Mouse (Mus musculus): ENCODE measurements at regions not wholly inside any gene's neighbourhood (a gene's known extent, or its start where the extent isn't known, plus 50 kb on each side); places are given as distances from the start of the nearest gene placed in this dataset.

DNA sequence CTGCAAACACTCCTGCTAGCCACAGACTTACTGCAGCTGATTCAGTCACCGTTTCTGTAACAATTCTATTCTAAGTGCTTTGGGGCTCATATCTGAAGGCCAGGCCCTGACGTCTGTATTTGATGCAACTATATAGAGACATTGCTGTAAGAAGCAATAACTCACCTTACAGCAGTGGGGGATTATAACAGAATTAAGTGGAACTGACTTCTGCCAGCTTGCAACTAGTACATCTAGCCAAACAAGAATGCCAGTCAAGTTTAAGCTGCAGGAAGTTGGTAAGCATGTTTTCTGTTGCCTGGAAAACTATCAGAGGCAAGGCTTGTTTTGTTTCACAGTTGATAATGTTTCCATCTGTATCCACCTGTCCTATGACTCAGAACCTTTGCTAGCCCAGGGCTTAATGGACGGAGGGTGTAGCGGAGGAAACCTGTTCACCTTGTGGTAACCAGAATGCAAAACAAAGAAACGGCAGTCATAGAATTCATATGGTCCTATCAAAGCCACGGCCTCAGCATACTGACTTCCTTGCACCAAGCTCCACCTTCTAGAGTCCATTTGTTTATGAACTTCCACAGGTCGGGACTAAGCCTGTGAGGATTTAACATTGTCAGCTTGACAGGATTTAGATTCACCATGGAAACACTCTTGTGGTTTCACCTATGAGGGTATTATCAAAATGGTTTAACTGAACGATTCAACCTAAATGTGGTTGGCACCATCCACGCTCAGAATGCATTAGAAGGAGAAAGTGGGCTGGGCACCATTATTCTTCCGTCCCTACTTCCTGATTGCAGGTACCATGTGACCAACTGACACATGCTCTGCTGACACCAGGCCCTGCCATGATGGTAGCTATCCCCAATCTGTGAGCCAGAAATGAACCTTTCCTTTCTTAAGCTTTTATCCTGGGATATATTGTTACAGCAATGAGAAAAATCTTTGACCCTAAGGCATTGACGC, 216.2 kb downstream of the Irx1 start:
- Histone ChIP-seq H3K4me3 (ENCODE audit: low read depth, low read length) (no peak overlapping the region), H3K9me3 (ENCODE audit: low read length) (no peaks in the 10 kb centered on the region), H3K27ac (ENCODE audit: low read depth) (no peak overlapping the region), H3K36me3 (replicated peaks; ENCODE audit: insufficient read depth, low read length) (no peaks in the 10 kb centered on the region), H3K27me3 (ENCODE audit: insufficient read depth, low read length) (no peaks in the 10 kb centered on the region), H3K4me2 (ENCODE audit: low read depth, low read length) (no peak overlapping the region), H3K9ac (replicated peaks) (no peak overlapping the region), H3K4me1 (ENCODE audit: insufficient read depth) (no peaks in the 10 kb centered on the region)
- ATAC-seq (no peak), DNase-seq (no peak)
- WGBS (ENCODE audit: insufficient replicate concordance): 70% methylated on average over 11 of the region's 11 CpGs
- TF ChIP-seq CTCF (IDR thresholded peaks at IDR 0.05; ENCODE audit: low read depth): no peak
- TF ChIP-seq EP300 (IDR thresholded peaks at IDR 0.05; ENCODE audit: low read depth): no peak

DNA sequence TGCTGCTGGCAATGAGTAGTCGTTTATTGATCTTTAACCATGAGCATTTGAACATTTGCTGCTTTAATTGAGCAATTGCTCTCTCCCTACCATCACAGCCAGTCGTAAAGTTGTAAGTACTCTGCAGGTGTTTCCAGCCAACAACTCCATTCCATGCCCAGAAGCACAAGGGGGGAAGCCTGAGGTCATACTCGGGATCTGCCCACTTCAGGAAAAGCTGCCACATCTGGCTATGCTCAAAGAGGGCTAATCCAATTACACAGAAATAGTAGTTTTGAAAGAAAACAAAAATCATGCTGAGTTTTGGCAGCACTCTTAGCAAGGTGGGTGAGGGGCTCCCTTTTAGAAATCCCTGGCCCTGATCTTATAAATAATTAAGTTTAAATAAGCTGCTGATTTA, 217.0 kb downstream of the Irx1 start:
- no peak overlapping the region for H3K27ac ChIP-seq (ENCODE audit: low read depth)
- H3K4me3 ChIP-seq (ENCODE audit: low read depth, low read length): no peak overlapping the region
- DNase-seq (no peak), ATAC-seq (no peak)
- no peaks in the 10 kb centered on the region for H3K36me3 ChIP-seq (replicated peaks; ENCODE audit: insufficient read depth, low read length)
- H3K9me3 ChIP-seq (ENCODE audit: low read length): no peaks in the 10 kb centered on the region
- H3K9ac ChIP-seq (replicated peaks): no peak overlapping the region
- no peak overlapping the region for H3K4me2 ChIP-seq (ENCODE audit: low read depth, low read length)
- H3K4me1 ChIP-seq (ENCODE audit: insufficient read depth): no peaks in the 10 kb centered on the region
- WGBS (ENCODE audit: insufficient replicate concordance): 45% methylated on average over 3 of the region's 3 CpGs
- no peaks in the 10 kb centered on the region for H3K27me3 ChIP-seq (ENCODE audit: insufficient read depth, low read length)
- TF ChIP-seq CTCF (IDR thresholded peaks at IDR 0.05; ENCODE audit: low read depth) (no peak), EP300 (IDR thresholded peaks at IDR 0.05; ENCODE audit: low read depth) (no peak)

DNA sequence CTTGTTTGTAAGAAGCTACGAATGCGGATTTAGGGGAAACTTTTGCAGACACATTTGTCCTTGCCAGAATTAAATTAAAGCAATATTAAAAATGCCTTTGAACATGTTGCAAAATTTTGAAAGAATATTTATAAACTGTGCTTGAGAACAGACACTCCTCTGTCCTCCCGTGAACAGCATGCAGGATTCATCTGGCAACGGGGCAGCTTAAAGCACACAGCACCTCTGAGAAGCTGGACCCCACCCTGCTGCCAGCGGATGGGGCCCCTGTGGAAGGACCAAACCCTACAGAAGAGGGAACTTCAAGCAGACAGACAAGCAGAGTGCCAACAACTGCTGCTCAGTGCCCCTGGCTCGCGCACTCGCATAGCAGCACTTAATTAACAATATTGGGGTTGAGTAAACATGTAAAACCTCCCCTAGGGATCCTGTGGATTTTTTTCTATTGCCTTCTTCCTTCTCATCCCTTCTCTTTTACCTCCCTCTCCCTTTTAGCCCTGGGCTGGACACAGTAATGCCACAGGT, 226.6 kb downstream of the Irx1 start:
- Histone ChIP-seq H3K9ac (replicated peaks) (no peak overlapping the region), H3K36me3 (replicated peaks; ENCODE audit: insufficient read depth, low read length) (no peaks in the 10 kb centered on the region), H3K4me1 (ENCODE audit: insufficient read depth) (no peaks in the 10 kb centered on the region), H3K27me3 (ENCODE audit: insufficient read depth, low read length) (no peaks in the 10 kb centered on the region), H3K4me2 (ENCODE audit: low read depth, low read length) (no peak overlapping the region), H3K27ac (ENCODE audit: low read depth) (no peak overlapping the region), H3K4me3 (ENCODE audit: low read depth, low read length) (no peak overlapping the region), H3K9me3 (ENCODE audit: low read length) (no peaks in the 10 kb centered on the region)
- DNase-seq (no peak), ATAC-seq (no peak)
- WGBS (ENCODE audit: insufficient replicate concordance): 79% methylated on average over 8 of the region's 8 CpGs
- TF ChIP-seq CTCF (IDR thresholded peaks at IDR 0.05; ENCODE audit: low read depth) (no peak), EP300 (IDR thresholded peaks at IDR 0.05; ENCODE audit: low read depth) (no peak)

DNA sequence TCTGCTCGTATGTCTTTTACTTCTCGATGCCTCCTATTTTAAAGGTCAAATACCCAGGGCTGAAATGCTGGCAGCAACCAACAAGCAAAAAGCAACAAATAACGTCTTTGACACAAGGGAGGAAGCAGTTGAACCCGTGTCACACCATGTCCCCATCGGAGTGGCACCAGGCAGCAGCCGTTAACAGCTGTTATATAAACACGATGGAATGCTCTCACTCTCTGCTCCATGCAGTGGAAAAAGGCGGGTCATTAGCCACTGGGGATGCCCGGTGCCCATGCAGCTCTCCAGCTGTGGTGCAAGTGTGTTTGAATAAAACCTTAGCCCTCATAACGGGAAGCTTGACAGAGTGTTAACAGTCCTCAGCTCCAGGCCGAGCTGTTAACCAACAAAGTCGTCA, 229.3 kb downstream of the Irx1 start:
- WGBS (ENCODE audit: insufficient replicate concordance): 40% methylated on average over 12 of the region's 12 CpGs
- H3K9ac ChIP-seq (replicated peaks): no peak overlapping the region
- ATAC-seq: no peak
- no peak overlapping the region for H3K4me3 ChIP-seq (ENCODE audit: low read depth, low read length)
- no peaks in the 10 kb centered on the region for H3K9me3 ChIP-seq (ENCODE audit: low read length)
- H3K27me3 ChIP-seq (ENCODE audit: insufficient read depth, low read length): no peaks in the 10 kb centered on the region
- no peaks in the 10 kb centered on the region for H3K36me3 ChIP-seq (replicated peaks; ENCODE audit: insufficient read depth, low read length)
- DNase-seq: no peak
- no peaks in the 10 kb centered on the region for H3K4me1 ChIP-seq (ENCODE audit: insufficient read depth)
- no peak for TF ChIP-seq CTCF (IDR thresholded peaks at IDR 0.05; ENCODE audit: low read depth)
- no peak for TF ChIP-seq EP300 (IDR thresholded peaks at IDR 0.05; ENCODE audit: low read depth)
- no peak overlapping the region for H3K4me2 ChIP-seq (ENCODE audit: low read depth, low read length)
- H3K27ac ChIP-seq (ENCODE audit: low read depth): no peak overlapping the region

DNA sequence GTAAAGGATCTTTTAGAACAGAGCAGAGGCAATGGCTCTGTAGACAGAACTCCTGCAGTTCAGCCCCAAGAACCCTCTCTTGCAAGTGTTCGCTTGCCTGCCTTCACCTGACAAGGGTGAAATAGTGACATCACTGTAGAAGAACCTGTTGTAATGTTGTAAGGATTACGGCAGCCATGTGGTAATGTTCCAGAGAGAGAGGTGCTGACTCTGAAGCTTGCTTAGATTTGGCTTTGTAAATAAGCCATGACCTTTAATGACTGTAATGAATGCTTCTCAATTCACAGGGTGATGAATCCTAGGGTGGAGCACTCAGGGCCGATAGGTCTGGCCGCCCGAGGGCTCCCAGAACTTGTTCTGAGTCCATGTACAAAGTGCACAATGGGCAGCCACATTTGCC, 230.2 kb downstream of the Irx1 start:
- ATAC-seq (no peak), DNase-seq (no peak)
- H3K9ac ChIP-seq (replicated peaks): no peak overlapping the region
- H3K9me3 ChIP-seq (ENCODE audit: low read length): no peaks in the 10 kb centered on the region
- H3K27me3 ChIP-seq (ENCODE audit: insufficient read depth, low read length): no peaks in the 10 kb centered on the region
- no peak overlapping the region for H3K4me3 ChIP-seq (ENCODE audit: low read depth, low read length)
- 75% methylated on average over 5 of the region's 5 CpGs for WGBS (ENCODE audit: insufficient replicate concordance)
- no peaks in the 10 kb centered on the region for H3K4me1 ChIP-seq (ENCODE audit: insufficient read depth)
- H3K4me2 ChIP-seq (ENCODE audit: low read depth, low read length): no peak overlapping the region
- H3K36me3 ChIP-seq (replicated peaks; ENCODE audit: insufficient read depth, low read length): no peaks in the 10 kb centered on the region
- TF ChIP-seq CTCF (IDR thresholded peaks at IDR 0.05; ENCODE audit: low read depth): no peak
- TF ChIP-seq EP300 (IDR thresholded peaks at IDR 0.05; ENCODE audit: low read depth): no peak
- H3K27ac ChIP-seq (ENCODE audit: low read depth): no peak overlapping the region

DNA sequence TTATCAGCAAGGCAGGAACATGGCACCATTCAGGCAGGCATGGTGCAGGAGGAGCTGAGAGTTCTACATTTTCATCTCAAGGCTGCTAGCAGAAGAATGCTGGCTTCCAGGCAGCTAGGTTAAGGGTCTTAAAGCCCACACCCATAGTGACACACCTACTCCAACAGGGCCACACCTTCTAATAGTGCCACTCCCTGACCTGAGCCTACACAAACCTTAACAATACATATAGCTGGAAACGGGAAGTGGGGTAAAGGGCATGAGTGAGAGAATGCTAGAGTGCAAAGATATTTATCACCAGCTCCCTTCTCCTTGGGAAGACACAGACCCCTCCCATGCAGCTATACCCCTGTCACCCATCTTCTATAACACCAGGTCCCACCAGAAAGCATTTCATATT, 230.6 kb downstream of the Irx1 start:
- Histone ChIP-seq H3K9ac (replicated peaks) (no peak overlapping the region), H3K9me3 (ENCODE audit: low read length) (no peaks in the 10 kb centered on the region), H3K36me3 (replicated peaks; ENCODE audit: insufficient read depth, low read length) (no peaks in the 10 kb centered on the region), H3K4me2 (ENCODE audit: low read depth, low read length) (no peak overlapping the region), H3K27ac (ENCODE audit: low read depth) (no peak overlapping the region), H3K4me1 (ENCODE audit: insufficient read depth) (no peaks in the 10 kb centered on the region), H3K4me3 (ENCODE audit: low read depth, low read length) (no peak overlapping the region), H3K27me3 (ENCODE audit: insufficient read depth, low read length) (no peaks in the 10 kb centered on the region)
- DNase-seq (no peak), ATAC-seq (no peak)
- WGBS (ENCODE audit: insufficient replicate concordance): 57% methylated on average over 1 of the region's 1 CpGs
- TF ChIP-seq EP300 (IDR thresholded peaks at IDR 0.05; ENCODE audit: low read depth) (no peak), CTCF (IDR thresholded peaks at IDR 0.05; ENCODE audit: low read depth) (no peak)

Data from liver, postnatal 0 days (tissue).